Mouse (Mus musculus): ENCODE data around the gene Pcif1. TPM values are rescaled to one million over a fixed set of nuclear protein-coding genes. Genes with fewer than 3 reads are reported as not detected.

The Pcif1 gene
- total and polyA plus RNA-seq, 3 experiments: 20.8 to 31.8 (median 25.7) TPM

DNA sequence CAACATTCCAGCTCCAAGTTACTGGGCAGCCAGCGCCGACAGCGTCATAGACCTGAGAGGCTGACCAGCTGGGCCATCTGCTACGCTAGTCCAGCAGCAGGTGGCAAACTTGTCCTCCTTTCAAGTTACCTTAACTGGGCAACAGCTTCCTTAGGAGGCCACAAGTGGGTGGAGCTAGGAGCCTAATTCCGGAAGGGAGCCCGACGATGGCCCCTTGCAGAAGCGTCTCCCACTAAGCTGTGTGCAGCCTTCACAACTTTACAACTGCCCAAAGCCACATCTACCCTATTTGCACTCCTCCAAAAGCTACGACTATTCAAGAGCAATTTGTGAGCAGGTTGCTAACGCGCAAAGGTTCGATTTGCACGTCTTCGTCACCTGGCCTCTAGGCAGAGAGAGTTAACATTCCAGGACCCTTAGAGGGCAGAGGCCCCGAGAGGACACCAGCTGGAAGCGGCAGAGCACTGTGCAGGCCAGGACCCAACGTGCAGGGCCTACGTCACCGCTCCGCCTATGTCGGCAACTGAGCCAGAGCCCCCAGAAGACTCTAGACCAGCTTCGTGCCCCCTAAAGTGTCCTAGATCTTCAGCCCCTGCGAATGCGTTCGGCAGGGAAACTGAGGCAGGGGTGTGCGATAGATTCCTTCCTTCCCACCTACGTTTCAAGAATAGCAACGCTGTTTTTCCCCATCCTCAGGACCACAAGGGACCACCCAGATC is 436 bp upstream of the Pcif1 start:
- intact Hi-C loops (cut with DNase I): loop anchor here (1.0 to 2.0 kb wide), 2 partner anchors 22 to 33 kb away; partner anchors contain the start of genes Pltp and Zfp335
- peaks cover 18% of the 10 kb centered on the region for H3K4me1 ChIP-seq (ENCODE audit: control insufficient read depth, insufficient read depth, low read length)
- H3K4me3 ChIP-seq: peak overlapping the region; percentile 100
- DNase-seq: peak; percentile 69 to 76
- H3K27ac ChIP-seq: peak overlapping the region; percentile 100
- 2% methylated on average over 28 of the region's 28 CpGs for WGBS
- H3K27me3 ChIP-seq (ENCODE audit: control insufficient read depth, insufficient read depth, low read length): no peaks in the 10 kb centered on the region
- peak; percentile 52 for TF ChIP-seq CTCF (IDR thresholded peaks at IDR 0.05)
- TF ChIP-seq POLR2A (IDR thresholded peaks at IDR 0.05; ENCODE audit: insufficient read depth, low read depth, low read length): peak; percentile 69
- peak; percentile 48 for TF ChIP-seq EP300 (IDR thresholded peaks at IDR 0.05; ENCODE audit: insufficient read depth, low read depth, low read length)
- peaks cover 2% of the 10 kb centered on the region for H3K79me2 ChIP-seq (replicated peaks; ENCODE audit: control insufficient read depth, insufficient read depth, low read length)
- H3K36me3 ChIP-seq (ENCODE audit: control insufficient read depth, insufficient read depth, low read length): peaks cover 6% of the 10 kb centered on the region; the same call in 1 of the 2 replicates
- H3K9ac ChIP-seq (ENCODE audit: low read depth, low read length): peak overlapping the region; percentile 71

DNA sequence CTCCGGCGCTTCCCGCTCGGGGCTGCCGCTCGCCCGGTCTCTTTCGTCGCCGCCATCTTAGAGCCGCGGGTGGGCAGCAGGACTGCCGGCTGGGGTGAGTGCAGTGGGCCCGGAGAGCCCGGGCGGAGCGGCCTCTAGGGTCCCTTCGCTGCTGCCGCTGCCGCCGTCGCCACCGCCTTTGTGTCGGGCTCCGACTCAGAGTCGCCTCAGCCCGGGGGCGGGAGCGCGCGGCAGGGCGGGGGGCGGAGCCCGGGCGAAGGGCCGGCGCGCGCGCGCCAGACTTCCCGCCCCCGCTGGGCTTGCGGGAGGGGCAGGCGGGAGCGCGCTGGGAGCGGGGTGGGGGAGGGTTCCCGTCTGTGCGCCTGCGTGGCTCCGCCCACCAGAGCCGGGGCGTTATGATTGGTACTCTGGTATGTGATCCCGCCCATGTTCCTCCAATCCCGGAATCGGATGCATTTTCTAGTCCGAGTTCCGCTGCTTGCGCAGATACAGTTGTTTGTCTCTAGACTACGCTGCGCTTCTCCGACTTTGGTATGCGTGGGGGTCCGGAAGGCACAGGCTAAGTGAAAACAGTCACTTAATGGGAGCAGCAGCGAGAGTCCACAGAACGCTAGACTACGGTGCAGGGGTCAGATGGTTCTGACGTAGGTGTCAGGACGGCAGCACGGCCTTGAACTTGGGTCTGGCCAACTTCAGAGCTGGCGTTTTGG is 619 bp downstream of the Pcif1 start:
- WGBS: under 1% methylated on average over 72 of the region's 72 CpGs
- intact Hi-C loops (cut with DNase I): loop anchor here (1.0 to 2.0 kb wide), 3 partner anchors 23 to 47 kb away; partner anchors contain the start of genes Ctsa, Neurl2, Pltp and Zfp335

DNA sequence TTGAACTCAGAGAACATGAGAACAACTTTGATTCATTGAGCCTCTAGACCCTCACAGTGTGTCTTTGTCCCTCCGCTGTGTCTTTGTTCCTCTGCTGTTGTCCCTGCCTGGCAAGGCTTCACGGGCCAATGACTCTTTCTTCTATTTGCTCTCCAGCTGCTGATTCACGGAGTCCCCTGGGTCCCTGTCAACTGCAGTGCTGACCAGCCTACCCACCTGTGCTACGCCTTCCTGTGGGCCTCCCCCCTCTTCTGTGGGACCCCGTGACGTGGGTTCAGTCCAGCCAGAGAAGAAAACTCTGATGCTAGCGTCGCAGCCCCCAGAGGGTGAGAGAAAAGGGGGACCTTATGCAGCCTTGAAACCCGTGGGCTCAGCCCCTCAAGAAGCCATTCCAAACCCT is 3.5 kb downstream of the Pcif1 start:
- no peak for DNase-seq
- peaks cover 10% of the 10 kb centered on the region for H3K4me1 ChIP-seq (ENCODE audit: control insufficient read depth, insufficient read depth, low read length)
- no peaks in the 10 kb centered on the region for H3K27me3 ChIP-seq (ENCODE audit: control insufficient read depth, insufficient read depth, low read length)
- intact Hi-C loops (cut with DNase I): no loop called here
- H3K36me3 ChIP-seq (ENCODE audit: control insufficient read depth, insufficient read depth, low read length): peaks cover 7% of the 10 kb centered on the region; the same call in 1 of the 2 replicates
- H3K27ac ChIP-seq: no peak overlapping the region
- 76% methylated on average over 9 of the region's 9 CpGs for WGBS
- H3K79me2 ChIP-seq (replicated peaks; ENCODE audit: control insufficient read depth, insufficient read depth, low read length): peaks cover 2% of the 10 kb centered on the region
- TF ChIP-seq EP300 (IDR thresholded peaks at IDR 0.05; ENCODE audit: insufficient read depth, low read depth, low read length): no peak
- TF ChIP-seq POLR2A (IDR thresholded peaks at IDR 0.05; ENCODE audit: insufficient read depth, low read depth, low read length): no peak
- no peak for TF ChIP-seq CTCF (IDR thresholded peaks at IDR 0.05)
- no peak overlapping the region for H3K4me3 ChIP-seq
- no peak overlapping the region for H3K9ac ChIP-seq (ENCODE audit: low read depth, low read length)

More for the DNA sequence above, 619 bp downstream of the Pcif1 start:
- Histone ChIP-seq H3K27ac (peak overlapping the region; percentile 100), H3K4me1 (ENCODE audit: control insufficient read depth, insufficient read depth, low read length) (peaks cover 15% of the 10 kb centered on the region), H3K4me3 (peak overlapping the region; percentile 100), H3K36me3 (ENCODE audit: control insufficient read depth, insufficient read depth, low read length) (peaks cover 6% of the 10 kb centered on the region; the same call in 1 of the 2 replicates), H3K9ac (ENCODE audit: low read depth, low read length) (peak overlapping the region; percentile 96), H3K79me2 (replicated peaks; ENCODE audit: control insufficient read depth, insufficient read depth, low read length) (peaks cover 2% of the 10 kb centered on the region), H3K27me3 (ENCODE audit: control insufficient read depth, insufficient read depth, low read length) (no peaks in the 10 kb centered on the region)
- TF ChIP-seq CTCF (IDR thresholded peaks at IDR 0.05): no peak
- peak; percentile 96 for TF ChIP-seq EP300 (IDR thresholded peaks at IDR 0.05; ENCODE audit: insufficient read depth, low read depth, low read length)
- peak; percentile 100 for TF ChIP-seq POLR2A (IDR thresholded peaks at IDR 0.05; ENCODE audit: insufficient read depth, low read depth, low read length)
- peak; percentile 93 to 95 for DNase-seq

DNA sequence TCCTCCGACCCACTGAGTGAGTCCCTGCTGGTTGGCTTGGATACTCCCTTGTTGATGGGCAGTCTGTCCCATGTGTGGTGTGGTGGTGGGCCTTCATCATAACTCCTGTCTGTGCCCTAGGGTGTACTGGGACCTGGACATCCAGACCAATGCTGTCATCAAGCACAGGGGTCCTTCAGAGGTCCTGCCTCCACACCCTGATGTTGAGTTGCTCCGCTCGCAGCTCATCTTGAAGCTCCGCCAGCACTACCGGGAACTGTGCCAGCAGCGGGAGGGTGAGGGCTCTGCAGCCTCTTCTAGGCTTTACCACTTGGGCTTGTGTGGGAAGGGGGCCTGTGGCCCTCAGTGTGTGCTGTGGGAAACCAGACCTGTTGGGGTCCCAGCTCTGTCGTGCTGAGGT is 6.7 kb downstream of the Pcif1 start:
- Histone ChIP-seq H3K4me1 (ENCODE audit: control insufficient read depth, insufficient read depth, low read length) (peaks cover 4% of the 10 kb centered on the region), H3K79me2 (replicated peaks; ENCODE audit: control insufficient read depth, insufficient read depth, low read length) (no peaks in the 10 kb centered on the region; the same call in 1 of the 2 replicates), H3K4me3 (no peak overlapping the region), H3K36me3 (ENCODE audit: control insufficient read depth, insufficient read depth, low read length) (peaks cover 2% of the 10 kb centered on the region; the same call in 1 of the 2 replicates), H3K27ac (no peak overlapping the region), H3K27me3 (ENCODE audit: control insufficient read depth, insufficient read depth, low read length) (no peaks in the 10 kb centered on the region), H3K9ac (ENCODE audit: low read depth, low read length) (no peak overlapping the region)
- no peak for TF ChIP-seq CTCF (IDR thresholded peaks at IDR 0.05)
- no peak for TF ChIP-seq POLR2A (IDR thresholded peaks at IDR 0.05; ENCODE audit: insufficient read depth, low read depth, low read length)
- no peak for TF ChIP-seq EP300 (IDR thresholded peaks at IDR 0.05; ENCODE audit: insufficient read depth, low read depth, low read length)
- peak; percentile 74 to 86 for DNase-seq
- 22% methylated on average over 7 of the region's 7 CpGs for WGBS
- intact Hi-C loops (cut with DNase I): no loop called here

DNA sequence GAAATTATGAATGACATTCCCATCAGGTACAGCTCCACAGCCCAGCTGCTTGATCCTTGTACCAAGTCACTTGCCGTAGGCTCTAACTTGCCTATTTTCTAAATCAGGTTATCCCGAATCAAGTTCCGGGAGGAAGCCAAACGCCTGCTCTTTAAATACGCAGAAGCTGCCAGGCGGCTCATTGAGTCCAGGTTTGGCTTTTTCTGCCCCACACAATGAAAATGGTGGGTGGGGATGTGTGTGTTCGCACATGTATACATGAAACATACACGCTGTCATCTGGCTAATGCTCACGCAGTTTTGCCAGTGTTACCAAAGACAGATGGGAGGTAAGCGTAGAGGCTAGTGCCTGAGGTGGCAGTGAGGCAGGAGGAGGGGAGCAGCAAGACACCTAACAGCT is 7.5 kb downstream of the Pcif1 start:
- H3K79me2 ChIP-seq (replicated peaks; ENCODE audit: control insufficient read depth, insufficient read depth, low read length): no peaks in the 10 kb centered on the region; the same call in 1 of the 2 replicates

More for the DNA sequence above, 7.5 kb downstream of the Pcif1 start:
- DNase-seq: no peak
- no peak overlapping the region for H3K27ac ChIP-seq
- H3K9ac ChIP-seq (ENCODE audit: low read depth, low read length): no peak overlapping the region
- H3K4me3 ChIP-seq: no peak overlapping the region
- H3K36me3 ChIP-seq (ENCODE audit: control insufficient read depth, insufficient read depth, low read length): peaks cover 2% of the 10 kb centered on the region; the same call in 1 of the 2 replicates
- intact Hi-C loops (cut with DNase I): no loop called here
- no peak for TF ChIP-seq CTCF (IDR thresholded peaks at IDR 0.05)
- no peak for TF ChIP-seq POLR2A (IDR thresholded peaks at IDR 0.05; ENCODE audit: insufficient read depth, low read depth, low read length)
- no peak for TF ChIP-seq EP300 (IDR thresholded peaks at IDR 0.05; ENCODE audit: insufficient read depth, low read depth, low read length)
- H3K4me1 ChIP-seq (ENCODE audit: control insufficient read depth, insufficient read depth, low read length): peaks cover 2% of the 10 kb centered on the region
- 94% methylated on average over 10 of the region's 10 CpGs for WGBS
- no peaks in the 10 kb centered on the region for H3K27me3 ChIP-seq (ENCODE audit: control insufficient read depth, insufficient read depth, low read length)

Data from heart, adult 2 months (tissue).